Mouse (Mus musculus): ENCODE data around the gene Slx4ip.

Slx4ip gene

DNA sequence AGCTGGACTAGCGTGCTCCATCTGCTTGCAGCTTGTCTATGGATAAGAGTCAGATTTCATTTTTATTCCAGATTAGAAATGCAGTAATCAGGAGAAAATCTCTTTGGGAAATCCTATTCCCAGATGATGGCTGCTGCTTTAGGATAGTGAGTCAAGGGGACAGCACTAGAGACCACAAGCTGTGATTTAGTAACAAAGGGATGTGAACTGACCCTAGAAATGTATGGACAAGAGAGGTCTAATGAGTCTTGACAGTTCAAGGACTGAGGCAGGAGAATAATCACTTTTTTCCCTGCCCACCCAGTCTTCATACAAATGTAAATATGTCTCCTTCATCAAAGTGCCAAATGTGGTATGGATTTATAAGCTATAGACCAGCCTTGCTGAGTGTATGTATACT is 172.8 kb downstream of the Slx4ip start:
- DNase-seq (ENCODE audit: low spot score in 2 of 2), result no peak

DNA sequence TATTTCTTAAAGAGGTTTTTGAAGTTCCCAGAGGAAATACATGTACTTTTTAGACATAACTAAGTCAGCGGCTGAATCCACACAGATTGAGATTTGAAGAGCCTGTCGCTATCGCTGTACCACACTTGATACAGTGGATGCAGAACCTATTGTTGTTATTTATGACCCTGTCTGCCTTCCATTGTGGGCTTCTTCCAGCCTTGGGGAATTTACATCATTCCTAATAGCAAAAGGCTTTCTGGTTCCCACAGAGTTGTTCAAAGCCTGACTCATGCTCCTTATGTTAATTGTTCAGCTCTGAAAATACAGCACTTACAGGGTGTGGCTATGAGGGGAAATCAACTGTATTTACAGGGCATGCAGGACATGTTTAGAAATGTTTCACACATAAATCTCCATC is 173.5 kb downstream of the Slx4ip start:
- DNase-seq (ENCODE audit: low spot score in 2 of 2), result no peak

DNA sequence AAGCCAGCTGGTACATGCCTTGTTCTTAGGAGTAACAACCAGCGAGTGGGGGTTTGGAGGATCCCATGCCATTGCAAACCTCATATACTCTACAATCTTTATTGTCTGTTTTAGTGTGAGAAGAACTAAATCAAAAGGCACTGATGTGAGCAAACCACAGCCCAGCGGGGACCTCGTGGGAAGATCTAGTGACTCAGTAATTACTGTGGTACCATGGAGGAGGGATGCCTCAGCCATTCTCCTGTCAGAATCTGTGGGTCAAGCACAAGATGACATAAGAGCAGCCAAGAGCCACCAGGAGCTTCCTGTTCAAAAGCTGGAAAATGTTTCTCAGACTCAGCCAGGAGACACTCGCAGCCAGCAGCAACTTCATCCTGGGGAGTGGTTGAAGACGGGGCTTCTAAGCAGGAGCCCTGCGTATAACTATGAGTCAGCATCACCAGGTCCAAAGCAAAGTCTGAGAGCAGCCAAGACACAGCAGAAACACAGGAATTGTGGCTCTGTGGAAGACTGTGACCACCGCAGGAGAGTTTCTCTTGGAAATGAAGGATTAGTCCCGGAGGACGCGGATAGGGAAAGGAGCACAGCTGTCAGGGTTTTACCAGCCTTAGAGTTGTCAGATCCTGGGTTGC is 176.6 kb downstream of the Slx4ip start:
- no peak for DNase-seq (ENCODE audit: low spot score in 2 of 2)

DNA sequence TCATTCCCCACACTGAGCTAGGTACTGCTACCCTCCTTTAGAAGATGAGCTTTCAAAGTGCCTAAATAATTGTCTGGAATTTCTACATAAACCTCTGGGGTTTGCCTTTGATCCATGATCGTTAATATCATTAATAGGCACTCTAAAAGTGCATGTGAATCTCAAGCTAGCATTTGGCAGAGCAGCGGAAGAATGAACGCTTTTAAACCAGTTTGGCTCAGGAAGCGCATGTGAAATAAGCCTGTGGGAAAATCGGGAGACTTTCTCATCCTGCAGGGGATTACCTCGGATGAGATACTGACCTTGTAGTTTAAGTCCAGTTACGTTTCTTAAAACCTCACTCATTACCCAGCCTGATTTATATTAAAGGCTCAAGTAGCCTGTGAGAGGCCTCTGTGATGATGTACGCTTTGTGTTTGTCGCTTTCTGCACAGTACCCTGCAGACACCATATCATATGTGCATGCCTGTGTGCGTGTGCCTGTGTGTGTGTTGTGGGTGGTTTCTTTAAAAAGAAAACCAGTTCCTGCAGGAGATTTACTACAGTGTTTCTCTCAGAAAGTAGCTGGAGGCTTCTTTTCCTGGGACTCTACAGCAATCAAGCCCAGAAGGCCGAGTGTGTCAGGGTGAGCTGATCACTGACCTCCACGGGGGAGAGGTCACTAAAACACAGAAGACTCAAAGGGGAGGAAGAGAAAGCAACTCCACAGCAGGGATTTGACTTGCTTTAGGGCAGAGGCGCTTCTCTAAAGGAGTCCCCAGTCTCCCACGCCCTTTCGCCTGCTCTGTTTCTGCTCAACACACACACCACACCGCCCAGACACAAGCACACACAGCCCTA is 182.7 kb downstream of the Slx4ip start:
- DNase-seq (ENCODE audit: low spot score in 2 of 2), result peak; percentile 31 to 36

DNA sequence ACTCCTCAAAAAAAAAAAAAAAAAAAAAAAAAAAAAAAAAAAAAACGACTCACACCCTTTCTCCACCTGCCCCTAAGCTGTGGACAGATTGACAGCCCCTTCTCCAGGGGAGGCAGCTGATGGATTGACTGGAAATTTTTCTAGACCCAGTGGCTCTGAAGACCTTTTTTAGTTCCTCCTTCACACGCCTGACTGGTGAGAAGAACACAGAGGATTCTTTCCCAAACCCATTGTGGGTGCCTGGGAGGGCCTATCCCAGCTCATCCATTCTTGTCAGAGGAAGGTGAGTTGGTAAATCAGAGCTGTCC is 183.2 kb downstream of the Slx4ip start:
- no peak for DNase-seq (ENCODE audit: low spot score in 2 of 2)

DNA sequence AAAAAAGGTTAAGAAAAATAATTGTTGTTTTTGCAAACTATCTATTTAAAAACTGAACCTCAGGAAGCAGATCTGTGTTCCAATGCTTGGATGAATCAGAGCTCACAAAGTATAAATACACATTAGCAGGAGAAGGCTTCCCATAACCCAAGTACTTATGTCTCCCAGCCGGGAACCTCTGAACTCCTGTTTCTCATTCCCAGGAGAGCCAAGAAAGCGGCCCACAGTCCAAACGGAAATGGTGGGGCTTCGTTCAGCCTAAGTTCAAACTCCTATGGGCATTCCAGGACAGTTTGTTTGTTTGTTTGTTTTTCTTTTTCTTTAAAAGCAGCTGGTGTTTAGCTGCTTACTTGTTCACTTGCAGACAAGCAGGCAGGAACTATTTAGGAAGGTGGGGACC is 187.8 kb downstream of the Slx4ip start:
- DNase-seq (ENCODE audit: low spot score in 2 of 2), result no peak

DNA sequence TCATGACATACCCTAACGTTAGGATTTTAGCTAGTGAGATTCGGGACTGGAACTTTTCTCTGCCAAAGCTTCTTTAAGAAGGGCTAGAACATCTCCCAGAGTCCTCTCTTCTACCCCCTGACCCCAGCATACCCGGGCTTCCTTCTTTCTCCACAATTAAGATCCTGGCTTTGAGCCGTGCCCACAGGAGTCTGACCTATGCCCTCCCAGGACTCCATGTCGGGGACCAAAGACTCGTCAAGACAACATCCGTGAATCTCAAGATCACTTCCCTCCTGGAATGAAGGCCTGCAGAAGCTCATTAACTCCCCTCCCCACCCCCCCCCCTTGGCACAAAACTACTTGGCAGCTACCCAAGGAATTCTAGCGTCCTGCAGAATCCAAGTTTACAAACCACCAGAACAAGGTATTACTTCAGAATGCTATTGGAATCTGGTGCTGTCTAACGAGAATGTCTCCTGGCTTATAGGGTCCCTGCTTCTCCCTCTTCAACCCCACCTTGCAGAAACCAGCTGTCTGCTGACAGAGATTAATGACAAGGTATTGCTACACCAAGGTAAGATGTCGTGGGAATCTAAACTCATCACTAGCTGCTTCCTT is 188.8 kb downstream of the Slx4ip start:
- DNase-seq (ENCODE audit: low spot score in 2 of 2), result no peak

DNA sequence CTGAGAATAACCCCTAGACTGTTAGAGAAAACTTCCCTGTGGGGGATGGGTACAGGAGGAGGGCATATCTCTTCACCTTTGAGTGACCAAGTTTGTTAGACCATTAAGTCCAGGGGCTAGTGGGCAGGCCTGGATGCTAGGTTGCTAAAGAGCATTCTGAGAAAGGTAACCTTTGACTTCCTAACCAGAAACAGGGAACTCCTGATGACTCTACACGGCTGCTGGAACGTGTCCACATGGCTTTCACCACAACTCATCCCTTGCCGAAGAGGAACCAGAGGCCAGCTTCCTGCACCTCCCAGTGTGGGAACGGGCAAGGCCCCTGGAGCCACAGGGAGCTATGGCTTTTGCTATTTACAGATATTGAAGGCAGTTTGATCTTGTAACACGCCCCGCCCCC is 189.4 kb downstream of the Slx4ip start:
- no peak for DNase-seq (ENCODE audit: low spot score in 2 of 2)

DNA sequence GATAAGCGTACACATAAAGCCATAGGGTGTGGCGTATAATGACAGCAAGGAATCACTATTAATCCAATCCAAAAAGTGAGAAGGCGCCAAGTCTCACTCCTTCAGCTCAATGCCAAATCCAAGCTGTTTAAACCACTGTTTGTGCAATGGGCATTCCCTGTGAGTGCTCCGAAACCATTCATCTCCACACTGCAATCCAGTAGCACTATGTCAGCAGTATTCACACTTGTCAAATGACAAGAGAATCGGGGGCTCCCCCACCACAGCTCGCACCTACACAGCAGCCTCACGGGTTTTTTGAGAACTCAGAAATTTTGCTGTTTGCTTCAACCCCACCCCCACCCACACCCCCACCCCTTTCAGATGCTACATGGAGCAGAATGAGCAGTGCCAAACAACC is 190.0 kb downstream of the Slx4ip start:
- no peak for DNase-seq (ENCODE audit: low spot score in 2 of 2)

DNA sequence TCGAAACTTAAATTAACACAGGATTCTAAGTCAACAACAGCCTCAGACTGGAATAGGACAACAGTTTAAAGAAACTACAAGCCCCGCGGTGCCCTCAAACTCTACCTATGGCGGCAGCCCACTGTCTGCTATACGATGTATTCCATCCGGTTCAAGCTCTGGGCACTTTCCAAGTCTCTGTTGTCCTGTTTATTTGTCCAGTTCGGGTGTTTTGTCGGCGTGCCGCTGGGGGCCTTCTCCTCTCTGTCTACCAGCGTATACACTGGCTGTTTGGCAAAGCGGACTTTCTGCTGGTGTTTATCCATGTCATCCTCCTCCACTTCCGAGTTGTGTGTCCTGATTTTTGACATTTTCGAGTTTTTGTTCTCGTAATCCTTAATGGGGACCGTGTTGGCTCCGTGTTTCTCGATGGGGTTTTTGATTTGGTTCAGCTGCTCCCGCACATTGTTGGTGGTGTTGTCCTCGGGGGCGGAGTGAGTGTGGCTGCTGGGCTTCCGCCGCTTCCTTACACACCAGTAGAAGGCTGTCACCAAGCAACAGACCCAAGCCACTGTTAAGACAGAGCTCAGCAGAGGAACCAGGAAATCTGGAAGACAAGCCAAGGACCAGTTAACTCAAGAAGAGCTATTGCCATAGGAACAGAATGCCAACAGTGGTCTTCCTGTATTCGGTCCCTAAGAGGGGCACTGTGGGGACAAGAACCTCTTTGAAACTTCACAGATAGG is 192.0 kb downstream of the Slx4ip start:
- peak; percentile 37 to 42 for DNase-seq (ENCODE audit: low spot score in 2 of 2)

DNA sequence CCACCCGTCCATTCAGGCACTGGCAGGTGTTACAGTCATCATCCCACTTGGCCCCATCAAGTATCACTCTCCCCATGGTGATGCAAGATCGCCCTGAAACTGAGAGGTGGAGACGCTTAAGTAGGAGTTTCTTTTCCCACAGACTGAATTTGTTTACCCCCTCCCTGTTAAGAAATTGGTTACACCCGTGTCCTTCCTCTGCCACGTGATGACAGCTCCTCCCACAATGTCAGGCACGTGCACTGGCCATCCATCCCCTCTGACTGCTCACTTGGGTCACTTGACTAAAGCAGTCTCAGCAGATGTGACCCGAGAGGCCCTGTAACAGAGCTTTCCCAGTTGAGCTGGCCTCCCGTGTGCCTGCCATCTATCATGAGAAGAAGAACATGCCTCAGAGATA is 194.2 kb downstream of the Slx4ip start:
- no peak for DNase-seq (ENCODE audit: low spot score in 2 of 2)

DNA sequence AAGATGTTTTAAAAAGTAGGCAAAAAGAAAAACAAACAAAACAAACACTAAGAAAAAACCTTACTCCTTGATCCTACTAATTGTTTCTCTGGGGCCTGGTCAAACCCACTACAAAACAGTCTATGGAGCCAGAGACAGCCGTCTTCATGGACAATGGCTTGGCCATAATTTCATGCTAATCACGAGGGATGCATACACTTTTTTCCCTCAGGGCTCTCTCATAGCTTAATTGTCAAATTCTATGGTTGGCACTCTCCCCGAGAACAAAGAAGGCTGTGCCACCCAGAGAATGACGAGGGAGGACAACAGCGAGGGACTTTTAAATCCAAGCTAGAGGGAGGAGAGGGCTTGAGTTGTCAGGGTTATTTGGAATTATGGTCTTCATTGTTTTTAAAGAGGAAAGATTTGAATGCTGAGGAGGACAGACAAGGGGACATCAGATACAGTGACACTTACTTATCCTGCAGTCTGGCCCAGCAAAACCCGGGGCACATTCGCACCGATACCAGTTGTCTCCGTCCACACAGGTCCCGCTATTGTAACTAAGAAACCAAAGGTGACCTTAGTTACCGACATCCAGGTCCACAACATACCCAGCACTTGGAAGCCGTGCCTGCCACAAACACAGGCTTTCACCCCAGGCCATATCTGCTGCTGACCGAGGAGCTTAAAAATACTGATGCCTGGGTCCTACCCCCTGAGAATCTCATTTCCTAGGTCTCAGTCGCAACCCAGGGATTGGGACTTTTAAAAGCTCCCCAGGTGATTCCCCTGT is 195.8 kb downstream of the Slx4ip start:
- DNase-seq (ENCODE audit: low spot score in 2 of 2), result no peak

DNA sequence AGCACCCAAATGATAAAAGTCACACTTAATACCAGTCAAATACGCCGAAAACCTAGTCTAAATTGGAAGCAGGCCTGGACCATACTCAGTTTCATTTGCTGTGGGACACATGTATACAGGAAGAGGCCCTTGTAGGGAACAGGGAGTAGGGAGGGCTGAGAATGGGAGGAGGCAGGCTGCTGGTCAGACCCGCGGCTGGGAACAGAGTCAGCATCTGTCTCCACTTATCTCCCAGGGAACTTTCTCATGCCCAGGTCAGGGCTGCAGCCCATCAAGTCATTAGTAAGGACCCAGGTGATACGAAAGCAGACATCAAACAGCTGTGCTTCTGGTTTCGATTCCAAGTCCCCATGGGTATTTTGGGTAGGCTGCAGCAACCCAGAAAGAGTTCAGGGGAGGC is 196.7 kb downstream of the Slx4ip start:
- no peak for DNase-seq (ENCODE audit: low spot score in 2 of 2)

DNA sequence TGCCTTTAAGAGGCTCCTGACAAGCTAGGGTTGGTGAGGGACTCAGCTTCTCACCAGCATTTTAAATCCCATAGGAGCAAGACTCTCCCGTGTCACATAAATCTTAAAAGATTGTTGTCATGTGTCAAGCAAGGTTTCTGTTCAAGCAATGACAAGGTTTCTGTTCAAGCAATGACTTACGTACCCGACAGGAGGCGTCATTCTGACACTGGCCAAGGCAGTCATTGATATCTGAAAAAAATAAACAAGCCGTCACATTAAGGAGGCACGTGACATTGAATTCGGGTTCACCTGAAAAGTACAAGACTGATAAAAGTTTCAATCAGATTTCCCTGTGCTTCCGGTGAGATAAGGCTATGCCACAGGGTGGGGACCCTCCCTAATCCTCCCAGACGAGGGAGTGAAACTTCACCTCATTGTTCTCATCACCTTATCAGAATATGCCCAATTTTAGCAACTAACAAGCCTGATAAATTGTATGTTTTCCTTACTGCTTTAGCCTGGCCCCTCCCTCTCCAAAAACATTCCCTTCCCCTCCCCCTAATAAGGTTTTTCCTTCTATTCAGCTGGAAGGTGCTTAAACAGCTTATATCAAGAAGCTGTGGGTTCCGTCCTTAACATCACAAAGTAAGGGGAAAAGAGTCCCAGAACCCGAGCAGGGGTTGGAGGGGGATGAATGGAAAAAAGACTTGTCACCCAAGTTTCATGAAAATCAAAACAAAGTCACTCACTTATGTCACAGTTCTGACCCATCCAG is 200.9 kb downstream of the Slx4ip start:
- no peak for DNase-seq (ENCODE audit: low spot score in 2 of 2)

DNA sequence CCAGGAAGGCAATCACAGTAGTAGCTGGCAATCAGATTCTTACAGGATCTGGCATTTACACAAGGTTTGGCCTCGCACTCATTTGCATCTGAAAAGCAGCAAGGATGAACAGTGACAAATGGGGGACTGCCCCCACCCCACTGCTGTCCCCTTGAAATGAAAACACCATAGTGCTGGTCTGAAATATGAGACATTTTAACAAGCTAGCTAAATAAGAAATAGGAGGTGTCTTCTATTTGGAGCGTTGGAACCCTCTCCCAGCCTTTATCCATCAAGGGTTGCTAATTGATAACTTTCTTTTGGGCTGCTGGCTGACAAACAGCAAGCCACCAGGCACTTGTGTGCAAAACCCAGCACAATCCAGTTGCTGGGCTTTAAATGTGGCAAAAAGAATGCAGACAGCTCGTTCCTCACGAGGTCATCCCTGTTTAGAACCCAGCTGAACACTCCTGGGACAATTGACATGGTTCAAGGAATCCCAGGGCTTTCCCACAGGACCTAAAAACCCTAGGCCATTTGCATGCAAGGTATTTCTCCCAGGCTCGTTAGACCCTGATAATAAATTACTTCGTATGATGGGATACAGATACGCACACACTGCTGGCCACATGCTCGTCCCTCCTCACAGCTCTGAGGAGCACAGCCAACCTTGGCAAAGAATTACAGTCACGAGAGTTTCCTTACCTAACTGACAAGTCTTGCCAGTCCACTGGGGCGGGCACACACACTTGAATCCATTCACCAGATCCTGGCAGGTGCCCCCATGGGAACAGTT is 201.7 kb downstream of the Slx4ip start:
- DNase-seq (ENCODE audit: low spot score in 2 of 2), result no peak

DNA sequence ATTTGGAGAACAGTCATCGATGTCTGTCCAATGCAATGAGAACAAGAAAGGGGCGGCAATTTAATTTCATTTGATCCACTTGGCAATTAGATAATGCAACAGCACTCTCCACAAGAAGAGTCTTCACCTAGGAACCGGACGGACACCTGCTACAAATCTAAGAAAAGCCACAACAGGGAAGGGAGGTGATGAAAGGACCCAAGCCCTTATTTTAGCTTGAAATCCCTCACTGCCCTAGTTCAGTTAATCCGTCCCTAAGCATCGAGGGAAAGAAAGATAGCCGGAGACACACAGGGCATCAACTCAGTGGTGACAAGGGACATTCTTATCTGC is 202.2 kb downstream of the Slx4ip start:
- DNase-seq (ENCODE audit: low spot score in 2 of 2), result no peak

DNA sequence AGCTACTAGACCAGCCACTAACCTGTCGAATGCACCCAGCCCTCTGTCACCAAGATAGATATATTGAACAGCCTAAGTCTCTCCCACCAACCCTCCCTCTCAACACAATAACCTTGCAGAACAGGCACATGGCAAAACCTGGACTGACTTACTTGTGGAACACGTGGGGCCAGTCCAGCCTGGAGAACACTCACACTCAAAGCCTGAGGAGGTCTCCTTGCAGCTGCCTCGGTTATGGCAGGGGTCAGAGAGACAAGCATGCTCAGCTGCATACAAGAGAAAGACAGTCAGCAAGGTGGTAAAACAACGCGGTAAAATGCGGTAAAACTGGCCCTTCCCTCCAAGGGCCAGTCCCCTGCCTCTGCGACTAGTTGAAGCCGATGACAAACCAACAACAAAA is 203.3 kb downstream of the Slx4ip start:
- no peak for DNase-seq (ENCODE audit: low spot score in 2 of 2)

DNA sequence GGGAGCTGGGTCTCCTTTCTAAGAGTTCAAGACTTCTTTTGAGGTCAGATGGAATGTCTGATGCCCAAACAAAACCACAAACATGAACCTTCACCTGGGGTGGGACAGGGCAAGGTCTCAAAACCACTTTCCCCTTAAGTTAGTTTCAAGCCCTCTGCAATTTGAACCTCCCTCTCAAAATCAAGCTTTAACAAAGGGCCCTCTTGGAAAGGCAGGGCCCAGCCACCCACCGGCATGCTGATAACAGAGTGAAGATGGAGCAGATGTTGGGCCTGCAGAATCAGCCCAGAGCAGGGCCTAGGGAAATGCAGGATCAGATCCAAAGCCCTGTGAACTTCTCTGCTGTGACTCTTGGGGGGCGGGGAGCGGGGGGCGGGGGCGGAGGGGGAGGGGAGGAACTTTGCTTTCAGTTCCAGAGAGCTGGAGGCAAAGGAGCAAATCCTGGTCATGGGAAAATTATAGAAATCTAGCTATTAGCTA is 206.0 kb downstream of the Slx4ip start:
- DNase-seq (ENCODE audit: low spot score in 2 of 2), result no peak

DNA sequence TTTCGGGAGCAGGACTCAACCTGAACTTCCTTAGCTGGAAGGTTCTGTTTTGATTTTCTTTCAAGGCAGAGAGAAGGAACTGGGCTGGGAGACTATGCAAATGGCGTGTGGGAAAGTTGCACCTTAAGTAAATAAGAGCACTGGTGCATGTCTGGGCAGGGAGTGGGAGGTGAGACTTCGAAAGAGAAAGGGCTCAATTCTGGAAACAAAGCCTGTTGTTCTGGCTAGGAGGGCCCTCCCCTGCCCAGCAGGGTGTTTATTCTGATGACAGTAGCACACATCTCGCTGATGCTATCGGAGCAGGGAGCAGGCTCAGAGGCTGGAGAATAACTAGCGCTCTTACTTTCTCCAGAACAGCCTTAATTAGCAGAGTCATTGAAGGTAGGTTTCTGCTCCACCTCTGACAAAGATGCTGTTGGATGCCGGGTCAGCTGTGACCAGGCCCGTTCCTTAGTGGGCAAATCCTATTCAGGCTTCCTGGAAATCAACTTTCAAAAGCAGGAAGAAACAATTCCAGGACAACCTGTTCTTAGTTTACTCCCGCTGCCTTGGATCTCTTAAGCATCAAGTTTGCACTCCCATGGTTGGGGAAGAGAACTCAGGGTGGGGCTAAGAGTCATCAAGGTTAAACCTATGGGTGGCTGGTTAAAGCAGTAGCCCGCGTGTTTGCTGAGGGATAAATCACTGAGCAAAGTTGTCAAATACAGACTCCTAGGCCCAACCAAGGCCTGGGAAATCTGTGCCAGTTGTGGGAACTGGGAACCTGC is 207.4 kb downstream of the Slx4ip start:
- DNase-seq (ENCODE audit: low spot score in 2 of 2), result no peak
